Mouse (Mus musculus) embryonic facial prominence, embryonic 11.5 days (tissue): ENCODE data around the gene Olfr578. TPM values are rescaled to one million over a fixed set of nuclear protein-coding genes. Genes with fewer than 3 reads are reported as not detected.

Source experiments
- ATAC-seq: fragments of 200-750 bp; cut with Nextera tagmentation; replicated peaks from 2 replicates; pipeline ENCODE4 v1.8.0; 2017; ENCODE audit warnings: low read depth; ENCODE audit not compliant: insufficient number of reproducible peaks, low FRiP score, low TSS enrichment
- DNase-seq: peaks from one replicate; pipeline ENCODE4 v3.0.0-alpha.2; 2015; ENCODE audit warnings: low spot score
- H3K27ac ChIP-seq: fragments of 300-500 bp; sonication (generic); replicated peaks from 2 replicates; pipeline ENCODE4 v1.5.1; 2014; ENCODE audit warnings: mild to moderate bottlenecking, low read depth, low read length, control low read depth
- H3K27me3 ChIP-seq: fragments of 300-500 bp; sonication (generic); 2 replicates; pipeline ENCODE4 v1.6.1; 2014; ENCODE audit warnings: mild to moderate bottlenecking, low read length, moderate library complexity, mixed read lengths; ENCODE audit not compliant: control insufficient read depth, insufficient read depth
- H3K36me3 ChIP-seq: fragments of 300-500 bp; sonication (generic); replicated peaks from 2 replicates; pipeline ENCODE4 v1.6.1; 2014; ENCODE audit warnings: low read depth, mild to moderate bottlenecking, low read length, moderate library complexity, mixed read lengths; ENCODE audit not compliant: control insufficient read depth, insufficient read depth
- H3K4me1 ChIP-seq: fragments of 300-500 bp; sonication (generic); 2 replicates; pipeline ENCODE4 v1.6.1; 2014; ENCODE audit warnings: low read length, mixed read lengths; ENCODE audit not compliant: control insufficient read depth, insufficient read depth
- H3K4me2 ChIP-seq: fragments of 300-500 bp; sonication (generic); 2 replicates; pipeline ENCODE4 v1.6.1; 2014; ENCODE audit warnings: low read depth, mild to moderate bottlenecking, control low read depth, low read length, moderate library complexity
- H3K4me3 ChIP-seq: fragments of 300-500 bp; sonication (generic); 2 replicates; pipeline ENCODE4 v1.5.1; 2014; ENCODE audit warnings: low read depth, low read length, control low read depth
- H3K9ac ChIP-seq: fragments of 300-500 bp; sonication (generic); replicated peaks from 2 replicates; pipeline ENCODE4 v1.6.1; 2014; ENCODE audit warnings: mild to moderate bottlenecking, control low read depth, low read length
- H3K9me3 ChIP-seq: fragments of 300-500 bp; sonication (generic); replicated peaks from 2 replicates; pipeline ENCODE4 v1.6.1; 2016; ENCODE audit warnings: mild to moderate bottlenecking, low read length, inconsistent platforms, mixed read lengths; ENCODE audit not compliant: control insufficient read depth
- WGBS: fragments of 180-500 bp; shearing (Covaris S2); extraction: QIAGEN DNeasy Blood & Tissue Kit; methylation state at CpG from one replicate; pipeline ENCODE4 v1.1.7; 2014; 5-methylcytosine and 5-hydroxymethylcytosine counted together
- polyA plus RNA-seq: library from polyadenylated mRNA; unstranded; fragments of >200 nt; fragmentation: Nextera tagmentation; extraction: Ambion mirVana; gene quantifications from 2 replicates; pipeline ENCODE4 v1.2.1, GENCODE M21; 2014

Gene Olfr578
- not detected in 2 replicates for polyA plus RNA-seq

GRCm38 (mm10) chr7:102989224-102989623 lies at the start of gene Olfr578:
Gene Olfr578, minus strand, starts transcription at chr7:102989324.
- WGBS, result 59% methylated on average over 3 of the region's 3 CpGs
- DNase-seq, result no peak
- H3K4me2 ChIP-seq, result no peak within 1 kb of the TSS
- no peak for ATAC-seq
- no peaks in the 10 kb centered on the region for H3K9me3 ChIP-seq
- H3K27me3 ChIP-seq, result no peaks in the 10 kb centered on the region
- H3K9ac ChIP-seq, result no peak within 1 kb of the TSS
- no peaks in the 10 kb centered on the region for H3K4me1 ChIP-seq
- H3K27ac ChIP-seq, result no peak within 1 kb of the TSS
- H3K4me3 ChIP-seq, result no peak within 1 kb of the TSS
- H3K36me3 ChIP-seq, result no peaks in the 10 kb centered on the region

- H3K27me3 ChIP-seq, result no peaks in the 10 kb centered on the region
- ATAC-seq (no peak), DNase-seq (no peak)
- no peaks in the 10 kb centered on the region for H3K4me1 ChIP-seq
- H3K27ac ChIP-seq, result no peak within 1 kb of the TSS
- no peak within 1 kb of the TSS for H3K4me3 ChIP-seq
- no peak within 1 kb of the TSS for H3K4me2 ChIP-seq
- no peaks in the 10 kb centered on the region for H3K9me3 ChIP-seq
- no peak within 1 kb of the TSS for H3K9ac ChIP-seq
- H3K36me3 ChIP-seq, result no peaks in the 10 kb centered on the region
Measured at GRCm38 (mm10) chr7:103037724-103038123, 48.6 kb upstream of the Olfr578 start, which contains the start of gene Olfr582. Gene Olfr582, plus strand, starts transcription at chr7:103038024.

GRCm38 (mm10) chr7:102975843-102976242 lies 13.3 kb downstream of the Olfr578 start, which contains the start of gene Olfr577:
Gene Olfr577, minus strand, starts transcription at chr7:102975943.
- H3K9ac ChIP-seq, result no peak within 1 kb of the TSS
- H3K4me2 ChIP-seq, result no peak within 1 kb of the TSS
- H3K27me3 ChIP-seq, result no peaks in the 10 kb centered on the region
- H3K36me3 ChIP-seq, result no peaks in the 10 kb centered on the region
- no peak within 1 kb of the TSS for H3K4me3 ChIP-seq
- H3K27ac ChIP-seq, result no peak within 1 kb of the TSS
- ATAC-seq, result no peak
- no peaks in the 10 kb centered on the region for H3K4me1 ChIP-seq
- no peaks in the 10 kb centered on the region for H3K9me3 ChIP-seq
- 79% methylated on average over 2 of the region's 2 CpGs for WGBS
- DNase-seq, result no peak

DNA sequence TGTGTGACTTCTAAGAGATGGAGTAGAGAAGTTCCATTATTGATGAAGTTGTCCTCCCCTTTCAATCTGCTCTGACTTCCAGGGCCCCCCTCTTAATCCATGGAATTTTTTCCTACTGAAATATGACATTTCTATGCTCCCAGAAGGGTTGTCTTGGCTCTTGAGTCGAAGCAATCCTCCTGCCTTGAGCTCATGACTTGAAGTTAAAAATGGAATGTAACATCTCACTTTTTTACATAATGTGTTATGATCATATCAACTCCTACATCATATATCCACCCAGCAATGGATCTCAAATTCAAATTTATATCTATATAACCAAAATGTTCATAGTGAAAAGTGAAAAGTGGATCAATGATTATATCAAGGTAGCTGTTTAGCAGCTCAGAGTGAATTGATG lies 14.7 kb downstream of the Olfr578 start:
- ATAC-seq (no peak), DNase-seq (no peak)
- H3K4me1 ChIP-seq, result no peaks in the 10 kb centered on the region
- no peaks in the 10 kb centered on the region for H3K27me3 ChIP-seq
- 45% methylated on average over 1 of the region's 1 CpGs for WGBS
- H3K36me3 ChIP-seq, result no peaks in the 10 kb centered on the region
- no peaks in the 10 kb centered on the region for H3K9me3 ChIP-seq
- H3K27ac ChIP-seq, result no peak overlapping the region
- H3K4me2 ChIP-seq, result no peak overlapping the region
- H3K9ac ChIP-seq, result no peak overlapping the region
- no peak overlapping the region for H3K4me3 ChIP-seq

GRCm38 (mm10) chr7:102962360-102962759 lies 26.8 kb downstream of the Olfr578 start, which contains the start of gene Olfr576:
Gene Olfr576, plus strand, starts transcription at chr7:102962660.
- no peak within 1 kb of the TSS for H3K9ac ChIP-seq
- WGBS, result 54% methylated on average over 2 of the region's 2 CpGs
- no peak for ATAC-seq

DNA sequence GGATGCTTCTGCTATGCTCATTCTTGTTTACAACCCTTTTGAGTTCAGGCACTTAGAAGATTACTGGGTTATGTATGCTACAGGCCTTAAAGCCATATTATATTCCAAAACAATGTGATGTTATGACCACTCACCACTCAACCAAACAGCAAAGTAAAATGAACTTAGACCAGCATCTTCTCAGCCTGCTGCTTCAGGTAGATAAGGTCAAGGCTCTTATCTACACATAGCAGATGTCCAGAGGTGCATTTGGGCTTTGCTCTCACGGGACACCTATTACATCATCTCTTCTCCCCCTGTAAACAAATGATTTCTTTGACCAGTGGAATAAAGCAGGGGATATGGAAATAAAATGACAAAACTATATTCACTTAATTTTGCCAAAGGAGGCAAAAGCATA lies 30.5 kb downstream of the Olfr578 start, which contains the start of gene Olfr575:
Gene Olfr575, minus strand, starts transcription at position 183 of the 400 bp plus-strand sequence.
- WGBS, result 79% methylated on average over 1 of the region's 1 CpGs
- DNase-seq (no peak), ATAC-seq (no peak)
- Histone ChIP-seq H3K9ac (no peak within 1 kb of the TSS), H3K4me1 (no peaks in the 10 kb centered on the region), H3K9me3 (no peaks in the 10 kb centered on the region), H3K27me3 (no peaks in the 10 kb centered on the region), H3K4me3 (no peak within 1 kb of the TSS), H3K36me3 (no peaks in the 10 kb centered on the region), H3K4me2 (no peak within 1 kb of the TSS), H3K27ac (no peak within 1 kb of the TSS)

More at GRCm38 (mm10) chr7:102962360-102962759, 26.8 kb downstream of the Olfr578 start, which contains the start of gene Olfr576:
- no peak within 1 kb of the TSS for H3K4me2 ChIP-seq
- DNase-seq, result no peak
- H3K4me3 ChIP-seq, result no peak within 1 kb of the TSS
- H3K4me1 ChIP-seq, result no peaks in the 10 kb centered on the region
- no peaks in the 10 kb centered on the region for H3K27me3 ChIP-seq
- H3K27ac ChIP-seq, result no peak within 1 kb of the TSS
- H3K36me3 ChIP-seq, result no peaks in the 10 kb centered on the region
- H3K9me3 ChIP-seq, result no peaks in the 10 kb centered on the region

- Histone ChIP-seq H3K27ac (no peak overlapping the region), H3K4me3 (no peak overlapping the region), H3K9me3 (no peaks in the 10 kb centered on the region), H3K9ac (no peak overlapping the region), H3K4me1 (no peaks in the 10 kb centered on the region), H3K4me2 (no peak overlapping the region), H3K27me3 (no peaks in the 10 kb centered on the region), H3K36me3 (no peaks in the 10 kb centered on the region)
- ATAC-seq (no peak), DNase-seq (no peak)
- WGBS, result 77% methylated on average over 3 of the region's 3 CpGs
Measured at GRCm38 (mm10) chr7:102958137-102958536, 31.0 kb downstream of the Olfr578 start.

DNA sequence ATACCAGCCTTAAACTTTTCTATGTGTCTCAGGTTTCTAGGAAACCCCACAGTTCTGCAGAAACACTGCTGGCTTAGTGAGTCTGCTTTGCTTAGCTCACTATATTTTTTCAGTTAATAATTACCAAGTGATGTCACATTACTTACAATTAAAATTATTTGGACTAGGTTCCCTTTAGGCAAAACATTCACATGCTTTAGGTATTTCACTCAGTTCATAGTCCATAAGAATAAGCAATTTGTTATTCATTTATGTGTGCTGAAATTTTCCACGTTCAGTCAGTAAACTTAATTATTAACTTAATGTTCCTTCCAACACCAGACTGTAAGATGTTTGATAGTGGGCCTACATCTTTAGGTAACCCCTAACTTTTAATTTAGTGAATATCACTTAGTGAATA lies 38.4 kb downstream of the Olfr578 start:
- no peaks in the 10 kb centered on the region for H3K27me3 ChIP-seq
- no peak overlapping the region for H3K4me3 ChIP-seq
- no peaks in the 10 kb centered on the region for H3K4me1 ChIP-seq
- DNase-seq (no peak), ATAC-seq (no peak)
- H3K9ac ChIP-seq, result no peak overlapping the region
- no peak overlapping the region for H3K4me2 ChIP-seq
- H3K9me3 ChIP-seq, result no peaks in the 10 kb centered on the region
- 73% methylated on average over 1 of the region's 1 CpGs for WGBS
- H3K36me3 ChIP-seq, result no peaks in the 10 kb centered on the region
- H3K27ac ChIP-seq, result no peak overlapping the region
